Mouse (Mus musculus) lung, postnatal 25 days (tissue): Measurements from ENCODE around the gene Mtmr3.
A peak's percentile ranks its signal among the peaks of the same experiment; 100 is the strongest.

Source experiments
- DNase-seq: peaks from one replicate; pipeline ENCODE4 v3.0.0; 2022; ENCODE audit warnings: low spot score

Gene Mtmr3

DNA sequence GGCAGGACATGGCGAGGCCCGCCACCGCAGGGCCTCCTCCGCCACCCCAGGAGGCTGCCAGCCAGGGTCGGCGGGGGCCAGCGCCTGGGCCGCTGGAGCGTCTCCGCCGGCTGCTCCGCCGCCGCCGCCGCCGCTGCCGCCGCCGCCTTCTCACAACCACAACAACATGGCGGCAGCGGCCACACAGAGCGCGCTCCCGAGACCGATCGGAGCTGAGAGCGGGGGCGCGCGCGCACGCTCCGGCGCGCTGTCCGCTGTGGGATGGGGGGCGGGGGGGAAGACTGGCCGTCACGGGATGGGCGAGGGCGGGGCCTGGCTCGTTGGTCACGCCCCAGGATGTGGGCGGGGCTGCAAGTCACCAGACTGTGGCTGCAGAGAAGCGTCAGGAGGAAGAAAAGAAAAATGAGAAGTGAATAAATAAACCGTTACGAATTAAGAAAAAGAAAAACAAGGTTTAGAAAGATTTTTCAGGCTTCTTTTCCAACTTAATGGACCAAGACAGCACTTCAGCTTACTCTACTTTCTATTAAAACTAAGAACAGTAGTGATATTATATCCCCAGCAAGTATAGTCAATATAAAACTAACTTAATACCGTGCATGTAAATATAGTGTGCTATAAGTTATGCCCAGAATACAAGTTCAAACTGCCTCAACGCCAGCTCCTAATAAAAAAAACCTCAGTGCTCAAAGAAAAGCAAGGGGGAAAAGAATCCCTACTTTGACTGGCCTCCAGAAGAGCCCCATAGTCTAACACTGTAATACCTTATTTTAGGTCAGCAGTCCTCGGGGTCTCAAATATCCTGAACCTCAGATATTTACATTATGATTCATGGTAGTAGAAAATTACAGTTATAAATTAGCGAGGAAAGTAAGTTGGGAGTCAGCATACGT, at the start of gene Mtmr3:
Mtmr3 (minus strand) TSS at position 256 of the 893 bp plus-strand sequence.
- peak; percentile 96 for DNase-seq

DNA sequence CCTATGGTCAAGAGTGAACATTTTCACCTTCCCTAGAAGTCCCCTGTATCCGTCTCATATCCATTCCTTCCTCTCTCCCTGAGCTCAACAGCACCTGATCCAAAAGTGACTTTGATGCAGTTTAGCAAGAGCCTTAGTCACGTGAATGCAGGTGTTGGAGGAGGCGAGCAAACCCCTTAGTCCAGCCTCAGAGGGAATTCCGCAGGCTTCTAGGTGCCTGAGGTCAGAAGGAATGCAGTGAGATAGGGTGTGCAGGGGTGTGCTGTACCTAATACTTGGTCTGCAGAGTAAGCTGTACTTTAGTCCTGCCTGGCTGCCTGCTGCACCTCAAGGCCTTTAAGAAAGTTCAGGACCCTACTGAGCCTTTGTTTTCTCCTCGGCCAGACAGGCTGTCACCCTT, 49.1 kb upstream of the Mtmr3 start:
- DNase-seq: peak; percentile 54

DNA sequence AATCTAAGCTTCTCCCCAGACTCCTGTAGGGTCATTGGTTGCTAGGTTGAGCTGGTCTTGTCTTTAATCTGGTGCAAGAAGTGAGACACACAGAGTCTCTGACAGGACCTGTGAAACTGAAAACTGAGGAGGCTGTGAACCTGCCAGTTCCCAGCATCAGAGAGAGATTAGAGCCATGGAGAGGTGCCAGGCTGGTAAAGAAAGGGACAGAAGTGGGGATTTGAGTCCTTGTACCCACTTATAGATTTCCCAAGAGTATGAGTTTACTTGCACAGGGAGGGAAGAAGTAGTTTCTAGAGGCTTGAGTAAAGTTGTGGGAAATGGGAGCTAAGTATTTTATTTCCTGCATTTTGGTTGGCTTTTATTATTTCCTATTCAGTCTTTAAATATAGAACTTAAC, 46.5 kb upstream of the Mtmr3 start:
- peak; percentile 84 for DNase-seq

DNA sequence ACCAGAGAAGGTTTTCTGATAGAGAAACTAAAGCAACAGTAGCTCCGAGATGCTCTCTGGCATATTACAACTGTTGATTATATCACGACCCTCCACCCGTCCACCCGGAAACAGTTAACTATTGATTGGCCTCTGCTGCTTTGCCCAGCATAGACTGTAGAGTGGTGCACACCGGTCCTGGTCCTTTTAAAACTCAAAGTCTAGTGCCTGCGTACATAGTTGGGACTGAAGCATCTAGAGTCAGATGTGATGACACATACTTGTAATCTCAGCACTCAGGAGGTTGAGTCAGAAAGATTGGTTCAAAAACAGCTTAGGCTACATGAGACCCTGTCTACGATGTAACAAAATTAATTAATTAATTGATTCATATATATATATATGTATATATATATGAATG, 43.6 kb upstream of the Mtmr3 start:
- DNase-seq: no peak

DNA sequence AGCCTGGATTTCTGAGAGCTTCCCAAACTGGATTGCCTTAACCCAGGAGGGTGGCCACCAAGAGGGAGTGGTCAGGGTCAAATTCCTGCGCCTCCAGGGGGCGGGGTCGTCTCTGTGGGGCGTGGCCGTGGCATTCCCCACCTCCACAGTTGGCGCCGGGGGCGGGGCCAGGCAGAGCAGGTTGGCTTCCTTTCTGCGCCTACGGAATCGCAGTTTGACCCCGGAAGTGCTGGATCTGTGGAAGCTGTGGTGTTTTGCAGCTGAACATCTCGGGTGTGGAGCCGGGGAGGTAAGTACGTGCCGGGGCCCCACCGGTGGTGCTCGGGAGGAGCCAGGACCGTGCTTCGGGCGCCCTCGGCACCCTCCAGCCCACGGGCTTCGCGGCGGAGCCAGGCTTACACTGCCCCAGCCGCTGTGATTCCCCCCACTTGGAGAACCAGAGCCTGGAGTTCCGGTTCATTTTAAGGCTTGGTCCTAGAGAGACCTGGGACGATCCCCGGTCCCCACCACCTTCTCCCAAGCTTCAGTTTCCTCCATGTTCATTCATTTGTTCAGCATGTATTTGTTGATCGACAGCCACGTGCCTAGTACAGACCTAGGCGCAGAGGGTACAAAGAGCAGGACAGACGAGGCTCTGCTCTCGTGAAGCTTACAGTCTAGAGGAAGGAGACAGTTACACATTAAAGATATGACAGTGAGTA, 43.0 kb upstream of the Mtmr3 start, which contains the start of gene Ascc2:
Ascc2 (plus strand) TSS at position 214 of the 701 bp plus-strand sequence.
- peak; percentile 96 for DNase-seq

DNA sequence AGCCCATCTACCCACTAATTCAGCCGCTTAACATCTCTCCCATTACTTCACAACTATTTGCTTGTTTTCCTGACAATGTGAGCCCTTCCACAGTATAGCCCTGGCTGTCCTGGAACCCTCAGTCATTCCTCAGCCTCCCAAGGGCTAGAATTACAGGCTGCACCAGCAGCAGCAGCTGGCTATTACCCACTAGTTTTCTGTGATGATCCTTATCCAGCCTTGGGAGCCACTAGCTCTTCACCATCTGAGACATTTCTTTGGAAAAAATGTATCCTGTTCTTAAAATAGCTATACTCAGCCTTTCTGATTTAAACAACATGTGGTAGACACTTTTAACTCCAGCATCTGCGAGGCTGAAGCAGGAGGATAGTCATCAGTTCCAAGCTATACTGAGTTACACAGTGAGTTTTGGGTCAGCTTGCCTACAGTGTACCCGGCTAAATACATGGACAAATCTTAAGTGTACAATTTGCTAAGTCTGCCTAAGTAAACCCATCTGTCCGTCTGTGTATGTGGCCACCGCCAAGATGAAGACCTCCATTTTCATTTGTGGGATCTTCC, 42.2 kb upstream of the Mtmr3 start:
- no peak for DNase-seq

DNA sequence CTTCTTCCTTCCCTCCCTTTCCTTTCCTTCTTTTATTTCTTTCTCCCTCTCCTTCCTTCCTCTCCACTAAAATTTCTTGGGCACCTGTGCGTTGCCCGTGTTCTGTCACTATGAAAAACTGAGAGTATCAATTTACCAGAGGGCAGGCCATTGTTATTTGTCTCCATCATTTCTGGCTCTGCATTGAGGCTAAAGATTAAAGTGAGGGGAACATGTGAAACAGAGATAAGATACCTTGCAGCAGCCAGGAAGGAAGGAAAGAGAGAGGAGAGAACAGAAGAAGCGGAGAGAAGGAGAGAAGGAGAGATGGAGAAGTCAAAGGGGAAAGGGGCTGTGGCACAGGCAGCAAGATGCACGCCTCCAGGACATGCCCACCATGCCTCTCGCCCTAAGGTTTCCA, 39.7 kb upstream of the Mtmr3 start:
- DNase-seq: no peak

DNA sequence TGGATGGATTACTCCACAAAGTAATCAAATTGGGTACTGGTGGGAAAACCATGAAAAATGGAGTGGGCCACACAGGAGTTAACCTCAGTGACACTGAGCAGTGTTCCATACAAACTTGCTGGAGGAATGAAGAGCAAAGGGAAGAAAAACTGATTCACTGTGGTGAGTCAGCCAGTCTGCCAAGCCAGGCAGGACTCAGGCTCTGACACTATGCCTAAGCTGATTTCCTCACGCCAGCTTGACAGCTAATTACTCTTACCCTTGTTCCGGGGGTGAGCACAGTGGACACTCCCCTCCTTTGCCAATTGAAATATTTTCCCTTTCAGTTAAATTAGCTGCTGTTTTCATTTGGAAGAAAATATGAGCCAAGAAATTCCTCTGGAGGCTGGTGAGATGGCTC, 38.8 kb upstream of the Mtmr3 start:
- no peak for DNase-seq

DNA sequence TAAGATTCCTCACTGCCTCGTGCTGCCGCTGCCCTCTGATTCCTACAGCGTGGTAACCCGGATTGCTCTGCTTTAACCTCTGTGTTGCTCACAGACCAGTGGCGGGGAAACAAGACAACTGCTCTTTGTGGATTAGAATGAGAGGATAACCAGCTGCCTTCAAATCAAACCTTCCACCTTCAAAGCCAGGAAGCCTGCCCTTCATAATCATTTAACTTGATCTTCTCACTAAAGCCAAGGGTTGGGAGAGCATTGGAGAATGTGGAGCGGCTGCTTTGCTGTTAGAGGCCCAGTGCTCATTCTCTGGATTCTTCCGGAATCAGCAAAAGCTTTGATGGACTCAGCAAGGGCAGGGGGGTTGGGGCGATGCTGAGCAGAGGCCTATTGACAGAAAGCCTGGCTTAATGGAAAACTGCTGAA, 35.2 kb upstream of the Mtmr3 start:
- DNase-seq: peak; percentile 30

DNA sequence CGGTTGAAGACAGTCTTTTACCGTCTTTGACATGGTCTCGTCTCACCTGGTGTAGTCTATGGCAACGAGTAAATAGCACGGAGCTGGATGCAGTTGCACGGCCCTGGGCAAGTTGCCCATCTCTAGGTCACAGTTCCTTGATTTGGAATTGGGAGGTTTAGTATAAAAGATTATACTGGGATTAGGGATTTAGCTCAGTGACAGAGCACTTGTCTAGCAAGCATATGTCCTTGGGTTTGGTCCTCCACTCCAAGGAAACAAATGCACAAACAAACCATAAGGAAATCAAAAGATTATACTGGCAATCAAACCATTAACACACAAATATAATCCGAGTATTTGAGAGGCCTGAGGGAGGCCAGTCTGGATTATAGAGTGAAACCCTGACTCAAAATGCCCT, 33.0 kb upstream of the Mtmr3 start:
- no peak for DNase-seq

DNA sequence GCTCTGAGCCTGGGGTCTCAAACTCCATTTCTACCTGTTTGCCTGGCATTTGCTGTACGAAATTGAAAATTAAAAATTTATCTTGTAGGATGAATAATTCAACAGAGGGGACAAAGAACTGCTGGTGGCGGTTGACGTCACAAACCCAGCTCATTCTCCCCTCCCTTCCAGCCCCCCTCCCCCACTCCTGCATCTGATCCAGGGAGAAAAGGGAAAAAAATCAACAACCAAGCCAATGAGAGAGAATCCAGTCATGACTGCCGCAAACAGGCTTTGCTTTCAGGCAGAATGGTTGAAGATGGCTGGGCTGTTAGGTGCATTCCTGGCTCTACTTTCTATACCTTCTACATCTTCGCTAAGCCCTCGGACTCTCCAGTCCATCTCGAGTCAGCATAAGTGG, 31.3 kb upstream of the Mtmr3 start:
- DNase-seq: no peak

DNA sequence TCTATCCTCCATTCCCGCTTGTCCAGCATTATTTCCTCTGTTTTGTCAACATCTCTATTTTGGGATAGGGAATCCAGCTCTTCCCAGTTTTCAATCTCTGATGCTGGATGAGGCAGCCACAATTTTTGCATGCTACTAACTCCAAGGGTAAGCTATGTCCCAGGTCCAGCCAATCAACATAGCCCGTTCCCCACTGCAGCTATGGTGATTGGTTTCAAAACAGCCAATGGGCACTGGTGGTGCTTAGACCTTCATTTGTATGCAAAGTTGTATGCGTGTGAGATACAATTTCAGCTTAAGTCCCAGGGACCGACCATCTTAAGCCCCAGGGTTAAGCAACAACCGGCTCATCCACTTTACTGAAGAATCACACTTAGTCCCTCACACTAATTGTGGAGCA, 28.3 kb upstream of the Mtmr3 start:
- DNase-seq: no peak

DNA sequence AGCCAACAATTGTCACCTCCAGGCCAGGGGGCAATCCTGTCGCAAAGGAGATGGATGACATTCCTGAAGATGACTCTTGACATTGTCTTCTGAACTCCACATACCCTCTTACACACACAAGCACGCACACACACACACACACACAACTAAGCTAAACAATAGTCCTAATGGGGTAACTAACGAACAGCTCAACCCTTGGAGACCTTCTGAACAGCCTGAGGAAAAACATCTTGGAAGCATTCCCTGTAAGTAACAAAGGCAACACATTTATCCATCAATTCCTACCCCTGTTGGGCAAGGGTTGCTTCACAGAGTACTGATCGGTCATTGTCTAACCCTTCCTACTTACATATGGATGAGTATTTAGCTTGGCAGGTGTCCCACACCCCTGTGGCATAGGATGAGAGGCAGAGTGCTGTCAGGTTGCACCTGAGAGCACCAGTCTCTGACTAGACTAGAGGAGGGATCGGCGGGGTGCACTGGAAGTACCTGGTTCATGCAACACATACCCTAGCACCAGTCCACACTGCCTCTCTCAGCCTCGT, 27.9 kb upstream of the Mtmr3 start:
- DNase-seq: no peak

DNA sequence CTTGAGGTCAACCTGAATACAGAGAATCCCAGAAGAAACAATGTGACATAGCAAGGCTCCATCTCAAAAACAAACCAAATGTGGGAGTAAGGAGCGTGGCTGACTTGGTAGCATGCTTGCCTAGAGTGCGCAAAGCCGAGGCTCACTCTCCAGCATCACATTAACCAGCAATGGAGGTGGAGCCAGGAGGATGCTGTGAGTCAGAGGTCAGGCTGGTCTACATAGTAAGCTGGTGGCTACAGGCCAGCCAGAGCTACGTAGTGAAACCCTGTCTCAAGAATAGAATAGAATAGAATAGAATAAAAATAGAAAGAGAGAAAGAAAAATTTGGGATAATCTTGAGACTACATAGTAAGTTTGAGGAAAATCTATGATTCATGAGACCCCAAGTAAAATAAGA, 27.2 kb upstream of the Mtmr3 start:
- DNase-seq: no peak

DNA sequence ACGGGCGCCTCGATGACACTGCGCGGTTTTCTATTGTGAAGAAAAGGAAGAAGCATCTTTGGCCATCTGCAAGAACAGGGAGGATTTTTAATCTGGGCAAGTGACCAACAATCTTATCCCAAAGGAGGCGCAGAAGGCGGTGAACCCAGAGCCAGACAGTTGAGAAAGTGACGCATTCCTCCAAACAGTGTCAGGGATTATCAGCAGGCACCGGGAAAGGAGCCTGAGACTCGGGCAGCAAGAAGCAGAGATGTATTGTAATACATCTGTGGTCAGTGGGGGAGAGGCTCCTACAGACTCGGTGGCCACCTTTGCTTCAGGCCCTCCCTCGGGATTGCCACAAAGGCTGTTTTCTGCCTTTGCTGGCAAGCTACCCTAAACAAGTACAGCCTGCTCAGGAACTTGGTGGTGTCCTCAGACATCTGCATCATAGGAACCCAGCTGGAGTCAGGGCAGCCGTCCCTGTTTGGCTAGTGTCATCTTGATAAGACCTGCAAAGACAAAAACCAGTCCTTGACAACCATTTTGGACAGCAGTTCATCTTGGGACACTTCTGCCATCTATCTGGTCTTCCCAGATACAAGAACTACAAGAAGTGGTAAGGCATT, 25.9 kb upstream of the Mtmr3 start:
- DNase-seq: no peak

DNA sequence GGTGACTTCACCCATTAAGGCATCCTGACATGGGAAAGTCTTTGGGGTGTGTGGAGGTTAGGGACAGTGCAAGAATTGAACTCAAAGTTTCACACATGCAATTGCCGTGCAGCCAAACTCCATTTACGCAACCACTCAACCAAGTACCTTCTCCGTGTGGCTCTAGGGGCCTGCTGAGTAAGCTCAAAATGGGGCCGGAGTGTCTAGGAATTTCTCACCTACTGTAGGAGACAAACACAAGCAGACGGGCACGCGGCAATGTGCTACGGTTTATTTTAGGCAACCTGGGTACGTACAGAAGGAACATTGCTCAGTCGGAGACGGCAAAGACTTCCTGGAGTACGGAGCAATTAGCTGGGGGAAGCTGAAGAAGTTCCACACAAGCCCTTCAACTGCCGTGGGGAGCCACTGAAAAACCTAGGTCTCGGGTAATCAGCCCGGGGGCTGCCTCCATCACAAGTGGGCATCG, 25.4 kb upstream of the Mtmr3 start, which contains the start of gene Gm11032:
Gm11032 (plus strand) TSS at position 51 of the 469 bp plus-strand sequence.
- DNase-seq: no peak

DNA sequence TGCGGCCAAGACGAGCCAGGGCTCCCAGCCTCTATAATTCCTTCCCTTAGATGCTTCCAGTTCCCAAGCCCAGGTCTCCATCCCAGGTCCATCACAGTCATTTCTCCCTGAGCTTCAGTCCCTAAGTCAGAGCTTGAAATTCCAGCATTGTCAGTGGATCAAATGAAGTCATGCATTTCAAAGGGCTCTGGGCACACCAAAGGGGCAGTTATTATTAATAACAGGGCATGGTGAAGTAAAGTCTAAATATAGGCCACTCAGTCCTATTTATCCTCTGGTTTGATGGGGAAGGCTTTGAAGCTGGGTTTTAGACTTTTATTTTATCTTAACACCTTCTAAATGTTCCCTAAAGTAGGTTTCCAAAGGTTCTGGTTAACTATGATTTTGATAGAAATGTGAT, 17.2 kb upstream of the Mtmr3 start:
- no peak for DNase-seq

DNA sequence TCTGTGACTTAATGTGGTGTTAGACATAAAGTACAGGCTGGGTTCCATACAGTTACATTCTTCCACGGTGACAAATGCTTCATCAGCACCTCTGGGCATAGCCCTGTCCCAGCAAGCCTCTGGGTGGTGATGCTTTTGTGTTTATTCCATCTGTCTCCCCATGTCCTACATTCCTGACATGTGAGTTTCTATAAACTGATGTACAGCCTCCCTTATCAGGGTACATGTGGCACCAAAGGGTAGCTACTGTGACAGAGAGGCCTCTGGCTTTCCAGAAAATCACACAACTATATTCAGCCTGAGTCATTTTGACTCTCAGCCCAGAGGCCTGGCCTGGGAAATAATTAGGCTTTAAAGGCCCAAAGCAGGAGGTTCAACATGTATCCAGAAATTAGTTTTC, 11.9 kb upstream of the Mtmr3 start:
- DNase-seq: no peak

DNA sequence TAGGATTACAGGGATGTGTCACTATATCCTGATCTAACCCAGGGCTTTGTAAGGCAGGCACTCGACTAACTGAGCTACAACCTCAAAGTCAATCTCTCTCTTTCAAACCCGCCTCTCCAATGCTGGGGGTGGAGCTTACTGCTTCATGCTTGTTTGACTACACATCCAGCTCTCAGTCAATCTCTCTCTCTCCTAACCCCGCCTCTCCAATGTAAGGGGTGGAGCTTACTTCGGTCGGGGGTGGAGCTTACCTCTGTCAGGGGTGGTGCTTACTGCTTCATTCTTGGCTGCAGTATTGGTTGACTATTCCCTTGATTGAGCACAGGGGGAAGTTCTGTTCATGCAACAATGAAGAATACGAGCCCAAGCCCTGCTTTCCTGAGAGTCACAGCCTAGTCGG, 10.8 kb upstream of the Mtmr3 start:
- no peak for DNase-seq

DNA sequence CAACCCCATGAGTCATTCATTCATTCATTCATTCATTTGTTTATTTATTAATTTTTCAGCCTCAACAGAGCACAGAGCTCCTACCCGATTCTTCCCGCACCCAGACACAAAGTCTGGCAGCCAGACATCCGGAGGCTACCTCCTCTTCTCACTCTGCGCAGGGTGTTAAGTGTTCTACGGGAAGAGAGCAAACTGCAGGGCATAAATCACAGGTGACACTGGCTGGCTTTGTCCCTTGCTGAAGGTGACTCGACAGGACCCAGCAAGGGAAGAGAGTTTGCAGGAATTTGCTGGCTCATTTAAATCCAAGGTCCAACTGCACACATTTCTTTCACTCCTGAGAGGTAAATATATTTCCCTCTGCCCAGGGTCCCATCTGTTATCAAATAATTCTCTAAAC, 9.8 kb upstream of the Mtmr3 start:
- DNase-seq: no peak

DNA sequence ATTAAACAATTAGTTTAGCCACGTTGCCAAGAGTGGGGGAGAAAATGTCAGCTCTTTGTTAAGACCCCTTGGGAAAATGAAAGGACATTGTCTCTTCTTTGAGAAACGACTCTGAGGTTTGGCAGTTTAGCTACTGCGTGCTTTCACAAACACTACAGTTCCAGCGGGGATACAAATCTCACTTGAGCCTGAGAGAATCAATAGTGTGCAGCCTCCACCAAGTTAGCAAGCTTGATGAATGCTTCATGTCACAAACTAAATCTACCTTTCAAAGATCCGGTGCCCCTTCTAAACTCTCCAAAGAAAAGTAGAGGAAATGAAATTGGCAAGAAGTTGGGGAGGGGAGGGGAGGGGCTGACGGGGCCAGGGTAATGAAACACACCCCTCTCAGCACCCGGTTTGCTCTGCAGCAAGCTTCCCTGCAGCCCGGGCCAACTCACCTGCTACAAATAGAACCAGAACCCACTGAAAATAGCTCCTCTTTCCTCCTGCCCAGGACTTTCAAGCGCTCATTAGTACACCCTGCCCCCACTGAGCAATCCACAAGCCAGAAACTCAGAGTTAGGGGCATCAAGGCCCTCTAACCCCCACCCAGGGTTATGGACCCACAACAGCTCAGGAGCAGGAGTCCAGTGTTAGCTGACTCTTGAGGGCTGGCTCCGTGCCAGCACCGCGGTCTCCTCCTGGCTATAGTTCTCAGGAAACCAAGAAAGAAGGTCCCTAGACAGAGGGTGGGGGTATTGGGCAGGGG, 8.2 kb upstream of the Mtmr3 start:
- no peak for DNase-seq
